Mouse (Mus musculus) right cerebral cortex, adult 2 months (tissue): ENCODE results near the gene Gm38392.

Experiments used
- DNase-seq, 2 experiments: peaks; one replicate each; pipeline ENCODE4 v3.0.0; 2021 to 2022; ENCODE audit warnings: low spot score in 2 of 2

The Gm38392 gene

DNA sequence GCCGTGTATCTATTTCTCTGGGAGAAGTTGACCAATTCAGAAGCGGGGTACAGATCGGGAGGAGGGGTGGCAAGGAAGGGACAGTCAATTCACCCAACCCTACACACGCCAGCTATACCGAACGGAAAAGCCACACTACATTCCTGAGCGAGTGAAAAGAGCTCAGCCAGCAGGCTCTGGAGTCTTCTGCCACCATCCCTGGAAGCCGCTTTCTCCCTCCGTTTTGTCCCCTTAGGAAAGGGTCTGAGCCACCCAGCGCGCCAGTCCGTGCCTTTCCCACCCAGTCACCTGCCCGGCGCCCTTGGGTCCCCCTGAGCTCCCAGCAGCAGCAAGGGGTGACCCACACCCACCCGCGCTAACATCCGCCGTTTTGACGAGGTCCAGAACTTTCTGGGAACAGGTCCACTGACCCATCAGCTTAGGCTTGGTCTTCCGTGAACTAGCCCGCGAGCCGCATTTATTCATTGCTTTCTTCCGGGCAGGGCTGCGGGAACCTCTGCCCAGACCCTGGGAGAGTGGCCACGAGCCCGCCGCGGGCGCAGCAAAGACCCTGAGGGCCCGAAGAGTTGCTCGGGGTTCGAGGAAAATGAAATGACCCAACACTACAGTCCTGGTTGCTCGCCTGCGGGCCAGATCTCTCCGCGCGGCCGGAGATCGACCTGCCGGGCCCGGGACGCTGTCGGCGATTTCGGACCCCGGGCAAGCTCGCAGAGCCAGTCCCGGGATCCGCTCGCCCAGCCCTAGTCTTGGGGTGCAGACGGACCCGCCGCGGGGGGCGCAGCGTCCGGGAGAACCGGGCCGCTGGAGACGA, 86.6 kb downstream of the Gm38392 start:
- DNase-seq, result peak; percentile 29 to 42

DNA sequence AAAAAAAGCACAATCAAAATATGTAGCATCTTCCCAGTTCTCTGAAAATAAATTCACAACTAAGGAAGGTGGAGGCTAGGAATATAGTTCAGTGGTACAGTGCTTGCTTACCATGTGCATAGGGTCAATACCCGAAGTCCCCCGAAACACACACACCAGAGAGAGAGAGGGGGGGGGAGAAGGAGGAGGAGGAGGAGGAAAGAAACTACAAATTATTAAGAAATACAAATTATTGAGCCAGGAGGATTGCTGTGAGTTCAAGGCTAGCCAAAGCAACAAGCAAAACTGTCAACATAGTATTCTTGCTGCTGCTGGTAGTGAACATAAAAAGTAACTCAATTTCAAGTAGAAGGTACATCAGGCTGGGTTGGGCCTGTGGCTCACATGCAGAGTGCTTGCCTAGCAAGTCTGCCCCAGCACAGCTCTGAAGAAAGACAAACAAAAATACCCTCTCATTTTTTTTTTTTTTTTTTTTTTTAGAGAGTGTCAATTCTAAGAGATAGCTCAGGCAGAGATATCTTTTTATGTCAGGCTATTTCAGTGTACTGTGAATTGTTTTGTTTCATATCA, 87.4 kb downstream of the Gm38392 start:
- DNase-seq, result no peak

DNA sequence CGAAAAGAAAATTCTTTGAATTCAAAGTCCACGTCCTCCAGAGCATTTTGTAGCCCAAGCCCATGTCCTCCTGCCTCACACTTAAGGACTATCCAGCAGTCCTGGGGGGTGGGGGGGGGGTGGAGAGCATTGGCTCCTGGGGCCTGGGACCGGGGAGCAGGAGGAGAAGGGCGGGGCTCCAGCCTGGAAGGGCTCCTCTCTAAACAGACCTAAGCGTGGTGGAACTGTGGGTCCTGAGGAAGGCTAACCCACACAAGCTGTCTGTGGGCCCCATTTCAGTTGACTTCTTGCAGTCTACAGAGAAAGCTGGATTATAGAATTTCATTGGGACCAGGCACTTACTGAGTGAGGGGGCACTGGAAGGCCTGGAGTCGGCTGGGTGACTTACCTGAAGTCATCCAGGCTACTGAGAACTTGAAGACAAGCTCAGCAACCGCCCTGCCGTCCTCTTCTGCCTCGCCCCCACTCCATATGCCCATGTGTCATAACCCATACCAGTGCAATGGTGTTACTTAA, 88.4 kb downstream of the Gm38392 start:
- DNase-seq, result peak in 1 of 2 experiments; percentile 7

DNA sequence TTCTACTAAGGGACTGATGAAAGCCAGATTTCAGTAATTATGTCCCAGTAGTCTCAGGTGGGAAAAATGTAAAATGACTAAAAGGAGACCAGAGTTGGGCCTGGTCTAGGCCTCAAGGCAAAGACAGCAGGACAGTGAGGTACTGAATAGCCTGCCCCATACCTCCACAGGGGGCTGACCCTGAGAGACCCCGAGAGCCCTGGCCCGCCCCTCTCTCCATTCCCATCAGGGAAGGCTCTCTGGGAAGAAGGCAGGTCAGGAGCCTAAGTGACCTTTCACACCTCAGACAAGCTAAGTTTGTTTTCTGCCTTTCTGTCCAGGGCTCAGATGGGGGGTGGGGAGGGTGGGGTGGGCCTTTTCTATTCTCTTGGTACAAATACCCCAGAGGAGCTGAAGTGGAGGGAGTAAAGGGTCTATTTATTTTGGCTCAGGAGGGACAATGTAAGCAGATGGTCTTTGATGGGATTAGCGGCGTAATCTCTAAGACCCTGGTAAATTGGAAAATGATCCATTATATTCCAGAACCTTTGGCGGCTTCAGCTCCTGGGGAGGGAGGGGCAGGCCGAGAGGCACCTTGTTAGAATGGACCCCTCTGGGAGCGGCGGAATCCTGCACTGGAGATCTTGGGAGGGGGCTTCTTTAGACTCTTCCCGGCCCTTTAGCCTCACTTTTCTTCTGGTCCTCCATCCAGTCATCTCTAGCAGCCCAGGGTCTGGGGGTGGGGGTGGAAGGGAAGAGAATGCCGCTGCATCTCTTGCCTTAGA, 89.1 kb downstream of the Gm38392 start:
- no peak for DNase-seq
